Mouse (Mus musculus) layer of hippocampus, adult 6 months (tissue): ENCODE measurements around the gene Zfp182. TPM values are rescaled to one million over a fixed set of nuclear protein-coding genes. Genes with fewer than 3 reads are reported as not detected.

Experiments
- long read RNA-seq, 2 experiments: library from polyadenylated mRNA; unstranded; transcript quantifications; one replicate each; pipeline ENCODE4 v2.0.0; 2019 to 2020
- polyA plus RNA-seq: library from polyadenylated mRNA; unstranded; fragments of <200 nt; fragmentation: Nextera tagmentation; gene quantifications from 2 replicates; pipeline ENCODE4 v1.2.3, GENCODE M21; 2021

Gene Zfp182
- 2.5 and 3.3 TPM in 2 replicates for polyA plus RNA-seq
- long read RNA-seq, experiment 1, partial matches to known transcripts: 0 of 9 reads
- long read RNA-seq, experiment 1, other reads (novel, unspliced or antisense): 9 of 9 reads
- long read RNA-seq, experiment 2, partial matches to known transcripts: 2 of 24 reads
- long read RNA-seq, experiment 2, other reads (novel, unspliced or antisense): 21 of 24 reads

DNA sequence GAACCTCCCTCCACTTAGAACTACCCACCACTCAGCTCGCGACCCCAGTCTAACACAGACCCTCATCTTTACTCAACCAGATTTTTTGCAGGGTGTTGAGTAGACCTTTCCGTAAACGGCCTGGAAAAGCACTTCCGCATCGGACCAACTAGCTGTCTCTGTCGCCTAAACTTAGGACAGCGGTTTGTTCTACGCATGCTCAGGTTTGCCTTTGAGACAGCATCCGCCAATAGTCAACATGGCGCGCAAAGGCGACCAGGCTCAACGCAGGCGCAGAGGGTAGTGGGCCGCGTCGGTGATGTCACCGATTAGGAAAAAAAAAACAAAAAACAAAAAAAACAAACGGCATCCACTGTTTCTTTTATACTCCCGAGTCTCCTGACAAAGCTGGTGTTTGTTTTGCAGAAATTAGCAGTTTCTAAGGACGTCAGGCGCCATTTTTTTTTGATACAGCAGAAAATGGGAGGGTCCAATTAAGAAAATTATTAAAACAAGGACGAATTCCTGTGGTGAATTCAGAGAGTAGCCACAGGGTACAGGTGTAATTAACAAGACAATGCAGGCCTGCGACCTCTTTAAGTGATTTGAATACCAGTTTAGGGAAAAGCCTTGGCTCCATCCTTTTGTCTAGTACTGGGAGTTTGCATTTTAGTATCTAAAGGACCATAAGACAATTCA lies at the start of gene Zfp182:
Gene Zfp182 (minus strand): TSS at position 451 of the 678 bp plus-strand sequence.

GRCm38 (mm10) chrX:21088983-21089866 lies 27.1 kb upstream of the Zfp182 start, which contains the start of gene Zfp300:
TSS of gene Zfp300 (minus strand) at chrX:21089527.

DNA sequence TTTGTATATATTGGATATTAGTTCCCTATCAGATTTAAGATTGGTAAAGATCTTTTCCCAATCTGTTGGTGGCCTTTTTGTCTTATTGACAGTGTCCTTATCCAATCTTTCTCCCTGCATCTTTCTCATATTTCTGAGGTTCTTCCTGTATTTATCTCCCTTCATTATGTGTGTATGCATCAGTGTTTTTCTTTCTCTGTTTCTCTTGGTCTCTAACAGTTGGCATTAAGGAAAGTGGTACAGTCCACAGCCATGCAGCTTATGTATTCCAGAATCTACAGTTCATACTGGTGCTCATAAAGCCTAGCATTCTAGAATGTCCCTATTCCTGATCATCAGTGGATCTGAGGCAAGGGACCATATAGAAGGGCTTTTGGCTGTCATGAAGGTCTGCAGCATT lies 6.0 kb upstream of the Zfp182 start, which contains the start of gene Spaca5:
Gene Spaca5 (plus strand): TSS at position 301 of the 400 bp plus-strand sequence.

Other genes starting within 250 kb of the Zfp182 start
- gene Timp1, start 192.2 kb downstream of the Zfp182 start, polyA plus RNA-seq: 0.57 and 0.84 TPM in 2 replicates
- 88.2 and 114 TPM in 2 replicates for gene Syn1, start 141.3 kb downstream of the Zfp182 start, polyA plus RNA-seq
- 0.43 and 0.48 TPM in 2 replicates for gene Cfp, start 130.8 kb downstream of the Zfp182 start, polyA plus RNA-seq
- 35.8 and 45.1 TPM in 2 replicates for gene Elk1, start 111.7 kb downstream of the Zfp182 start, polyA plus RNA-seq
- 16.8 and 20.0 TPM in 2 replicates for gene Uxt, start 100.3 kb downstream of the Zfp182 start, polyA plus RNA-seq
- not detected in 2 replicates for gene Spaca5, start 6.1 kb upstream of the Zfp182 start, polyA plus RNA-seq
- 0.87 and 1.3 TPM in 2 replicates for gene Zfp300, start 27.2 kb upstream of the Zfp182 start, polyA plus RNA-seq
- not detected in 2 replicates for gene Ssxa1, start 53.5 kb upstream of the Zfp182 start, polyA plus RNA-seq
- gene Gm21876, start 113.3 kb upstream of the Zfp182 start, polyA plus RNA-seq: not detected in 2 replicates